Mouse (Mus musculus): ENCODE data around the gene Opn4. TPM values are rescaled to one million over a fixed set of nuclear protein-coding genes. Genes with fewer than 3 reads are reported as not detected.

The Opn4 gene
- total and polyA plus RNA-seq, 2 experiments from 2014 or later: 0.11 to 0.14 TPM

DNA sequence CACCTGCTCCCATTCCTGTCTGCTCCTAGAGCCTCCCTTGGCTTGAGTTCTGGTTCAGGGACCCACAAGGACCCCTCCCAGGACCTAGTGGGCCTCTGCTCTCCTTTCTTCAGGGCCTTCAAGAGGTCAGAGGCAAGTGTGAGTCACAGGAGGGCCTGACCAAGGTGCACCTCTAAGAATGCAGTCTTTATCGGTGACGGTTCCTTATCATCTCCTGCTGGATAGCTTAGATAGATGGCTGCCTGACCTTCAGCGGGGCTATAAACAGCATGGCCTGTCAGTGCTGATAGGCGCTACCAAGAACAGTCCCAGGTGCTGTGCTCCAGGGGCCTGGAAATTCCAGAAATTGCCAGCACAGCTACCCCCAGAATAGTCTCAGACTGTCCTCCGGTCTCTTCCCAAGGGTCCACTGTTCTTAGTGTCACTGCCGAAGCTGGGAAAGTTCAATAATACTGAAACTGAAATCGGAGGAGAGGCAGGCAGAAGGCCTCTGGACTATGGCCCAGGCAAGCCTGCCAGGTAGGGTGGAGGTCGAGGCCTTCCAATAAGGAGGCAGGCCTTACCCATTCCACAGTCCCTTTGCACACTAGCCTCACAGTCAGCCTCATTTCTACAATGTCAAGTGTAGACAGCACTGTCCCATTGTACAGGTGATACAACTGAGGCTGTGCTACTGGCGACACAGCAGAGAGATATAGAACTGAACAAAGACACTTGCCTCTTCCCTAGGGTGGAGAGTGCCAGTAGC lies 14.4 kb downstream of the Opn4 start:
- DNase-seq (no peak), ATAC-seq (no peak)
- no peaks in the 10 kb centered on the region for H3K36me3 ChIP-seq (ENCODE audit: insufficient read depth)
- H3K4me2 ChIP-seq (ENCODE audit: low read depth): no peak overlapping the region
- no peaks in the 10 kb centered on the region for H3K27me3 ChIP-seq (ENCODE audit: insufficient read depth, low read length)
- no peaks in the 10 kb centered on the region for H3K9me3 ChIP-seq (ENCODE audit: low read length)
- 90% methylated on average over 9 of the region's 9 CpGs for WGBS
- H3K27ac ChIP-seq (ENCODE audit: low read depth, low read length): no peak overlapping the region
- H3K4me3 ChIP-seq (ENCODE audit: low read depth, low read length): no peak overlapping the region
- H3K4me1 ChIP-seq (ENCODE audit: insufficient read depth): no peaks in the 10 kb centered on the region
- TF ChIP-seq CTCF (IDR thresholded peaks at IDR 0.05; ENCODE audit: low read depth): no peak
- H3K9ac ChIP-seq: no peak overlapping the region

DNA sequence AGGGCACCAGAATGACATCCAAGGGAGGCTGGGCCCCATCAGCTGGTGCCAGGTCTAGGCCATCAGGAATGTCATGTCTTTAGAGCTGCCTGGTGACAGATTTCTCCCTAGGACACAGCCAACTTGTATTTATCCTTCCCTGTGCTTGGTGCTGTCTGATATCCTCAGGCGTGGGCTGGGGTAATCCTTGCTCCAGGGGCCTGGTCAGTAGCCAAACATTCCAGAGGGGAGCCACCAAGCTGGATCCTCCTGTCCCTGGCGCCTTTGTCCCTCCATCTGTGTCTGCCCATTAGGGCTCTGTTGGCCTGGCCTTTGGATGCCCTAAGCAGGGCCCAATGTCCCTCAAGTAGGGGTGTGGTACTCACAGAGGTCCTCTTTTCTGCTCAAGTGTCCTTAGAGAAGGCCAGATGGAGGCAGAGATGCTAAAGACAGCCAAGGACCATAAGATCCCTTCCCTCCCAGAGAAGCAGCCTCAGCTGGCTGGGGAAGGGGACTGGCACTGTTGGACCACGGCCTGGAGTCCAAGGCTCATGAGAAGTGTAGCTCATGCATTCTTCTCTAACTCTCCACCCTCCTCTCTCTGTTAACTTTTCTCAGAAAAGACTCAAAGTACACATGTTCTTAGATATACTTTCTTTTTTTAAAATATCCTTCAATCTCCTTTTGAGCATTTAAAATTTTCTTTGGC lies 17.1 kb downstream of the Opn4 start:
- 61% methylated on average over 3 of the region's 3 CpGs for WGBS
- DNase-seq: no peak
- no peak overlapping the region for H3K4me2 ChIP-seq (ENCODE audit: low read depth)
- TF ChIP-seq CTCF (IDR thresholded peaks at IDR 0.05; ENCODE audit: low read depth): no peak
- no peak overlapping the region for H3K9ac ChIP-seq
- H3K4me1 ChIP-seq (ENCODE audit: insufficient read depth): no peaks in the 10 kb centered on the region
- no peaks in the 10 kb centered on the region for H3K9me3 ChIP-seq (ENCODE audit: low read length)
- H3K4me3 ChIP-seq (ENCODE audit: low read depth, low read length): no peak overlapping the region
- H3K27me3 ChIP-seq (ENCODE audit: insufficient read depth, low read length): no peaks in the 10 kb centered on the region
- ATAC-seq: no peak
- no peak overlapping the region for H3K27ac ChIP-seq (ENCODE audit: low read depth, low read length)
- H3K36me3 ChIP-seq (ENCODE audit: insufficient read depth): no peaks in the 10 kb centered on the region

DNA sequence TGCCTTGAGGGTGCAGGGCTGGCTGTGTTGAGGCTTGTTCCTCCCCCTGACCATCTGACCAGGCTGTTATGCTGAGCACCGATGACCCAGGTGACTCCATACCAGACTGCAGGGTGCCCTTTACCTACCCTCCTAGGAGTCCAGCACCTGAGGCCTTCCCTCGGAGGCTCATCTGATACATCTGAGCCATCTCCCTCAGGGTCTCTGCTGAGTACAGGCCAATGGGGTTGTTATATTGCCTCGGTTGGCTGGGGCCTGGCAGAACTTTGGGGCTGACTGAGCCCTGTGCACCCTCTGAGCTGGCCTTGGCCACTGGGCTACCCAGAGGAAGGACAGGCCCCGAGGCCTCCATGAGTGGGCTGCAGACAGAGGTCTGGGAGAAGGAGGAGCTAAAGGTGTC lies 23.1 kb downstream of the Opn4 start:
- Histone ChIP-seq H3K27me3 (ENCODE audit: insufficient read depth, low read length) (no peaks in the 10 kb centered on the region), H3K36me3 (ENCODE audit: insufficient read depth) (no peaks in the 10 kb centered on the region), H3K9me3 (ENCODE audit: low read length) (no peaks in the 10 kb centered on the region), H3K4me2 (ENCODE audit: low read depth) (no peak overlapping the region), H3K4me1 (ENCODE audit: insufficient read depth) (no peaks in the 10 kb centered on the region), H3K4me3 (ENCODE audit: low read depth, low read length) (no peak overlapping the region), H3K27ac (ENCODE audit: low read depth, low read length) (no peak overlapping the region), H3K9ac (no peak overlapping the region)
- no peak for DNase-seq
- WGBS: 86% methylated on average over 4 of the region's 4 CpGs
- no peak for ATAC-seq
- TF ChIP-seq CTCF (IDR thresholded peaks at IDR 0.05; ENCODE audit: low read depth): no peak

DNA sequence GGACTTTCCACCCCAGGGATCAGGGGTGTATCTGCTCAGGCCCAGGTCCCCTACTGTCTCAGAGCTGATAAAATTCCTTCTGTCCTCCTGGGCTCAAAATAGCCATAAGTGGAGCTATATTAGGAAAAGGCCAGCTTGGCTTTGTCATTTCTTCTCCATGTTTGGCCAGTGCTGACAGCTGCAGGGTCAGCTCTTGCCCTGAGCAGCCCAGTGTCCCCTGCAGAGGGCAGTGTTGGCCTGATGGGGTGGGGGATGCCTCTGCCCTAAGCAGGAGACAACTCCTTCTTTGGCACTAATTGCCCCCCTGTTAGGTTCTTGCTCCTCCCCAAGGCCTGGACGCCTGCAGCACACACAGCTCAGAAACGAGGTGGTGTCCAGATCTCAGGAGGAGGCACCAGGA lies 25.9 kb downstream of the Opn4 start:
- ATAC-seq: no peak
- 54% methylated on average over 2 of the region's 2 CpGs for WGBS

DNA sequence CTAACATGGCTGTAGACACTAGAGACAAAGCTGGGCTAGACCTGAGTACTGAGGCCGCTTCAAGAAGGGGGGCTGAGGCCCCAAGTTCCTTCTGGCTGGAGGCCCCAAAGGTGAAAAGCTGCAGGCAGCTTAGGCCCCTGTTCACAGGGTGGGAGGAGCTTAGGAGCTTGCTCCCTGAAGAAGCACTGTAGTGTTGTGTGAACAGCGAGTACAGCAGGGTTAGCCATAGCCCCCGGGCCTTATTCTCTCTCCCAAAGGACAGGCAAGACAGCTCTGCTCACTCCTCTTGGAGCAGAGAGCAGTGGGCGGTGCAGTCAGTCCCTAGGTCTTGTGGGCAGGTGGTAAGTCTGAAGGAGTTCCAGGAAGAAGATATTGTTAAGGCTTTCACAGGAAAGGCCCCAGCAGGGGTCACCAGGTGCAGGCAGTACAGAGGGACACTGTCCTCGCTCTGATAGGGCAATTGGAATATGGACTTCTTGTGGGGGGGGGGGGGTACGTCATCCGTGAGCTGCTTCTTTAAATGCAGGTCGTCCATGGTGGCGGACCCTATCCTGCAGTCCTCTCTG lies 26.5 kb downstream of the Opn4 start:
- H3K4me1 ChIP-seq (ENCODE audit: insufficient read depth): no peaks in the 10 kb centered on the region
- H3K4me2 ChIP-seq (ENCODE audit: low read depth): no peak overlapping the region
- H3K9me3 ChIP-seq (ENCODE audit: low read length): no peaks in the 10 kb centered on the region
- H3K27ac ChIP-seq (ENCODE audit: low read depth, low read length): no peak overlapping the region
- no peak for ATAC-seq
- no peak overlapping the region for H3K4me3 ChIP-seq (ENCODE audit: low read depth, low read length)
- TF ChIP-seq CTCF (IDR thresholded peaks at IDR 0.05; ENCODE audit: low read depth): no peak
- DNase-seq: no peak
- no peak overlapping the region for H3K9ac ChIP-seq
- H3K36me3 ChIP-seq (ENCODE audit: insufficient read depth): no peaks in the 10 kb centered on the region
- 73% methylated on average over 9 of the region's 9 CpGs for WGBS
- H3K27me3 ChIP-seq (ENCODE audit: insufficient read depth, low read length): no peaks in the 10 kb centered on the region

More for the DNA sequence above, 25.9 kb downstream of the Opn4 start:
- TF ChIP-seq CTCF (IDR thresholded peaks at IDR 0.05; ENCODE audit: low read depth): no peak
- Histone ChIP-seq H3K27me3 (ENCODE audit: insufficient read depth, low read length) (no peaks in the 10 kb centered on the region), H3K4me1 (ENCODE audit: insufficient read depth) (no peaks in the 10 kb centered on the region), H3K27ac (ENCODE audit: low read depth, low read length) (no peak overlapping the region), H3K36me3 (ENCODE audit: insufficient read depth) (no peaks in the 10 kb centered on the region), H3K4me3 (ENCODE audit: low read depth, low read length) (no peak overlapping the region), H3K4me2 (ENCODE audit: low read depth) (no peak overlapping the region), H3K9ac (no peak overlapping the region), H3K9me3 (ENCODE audit: low read length) (no peaks in the 10 kb centered on the region)
- no peak for DNase-seq

DNA sequence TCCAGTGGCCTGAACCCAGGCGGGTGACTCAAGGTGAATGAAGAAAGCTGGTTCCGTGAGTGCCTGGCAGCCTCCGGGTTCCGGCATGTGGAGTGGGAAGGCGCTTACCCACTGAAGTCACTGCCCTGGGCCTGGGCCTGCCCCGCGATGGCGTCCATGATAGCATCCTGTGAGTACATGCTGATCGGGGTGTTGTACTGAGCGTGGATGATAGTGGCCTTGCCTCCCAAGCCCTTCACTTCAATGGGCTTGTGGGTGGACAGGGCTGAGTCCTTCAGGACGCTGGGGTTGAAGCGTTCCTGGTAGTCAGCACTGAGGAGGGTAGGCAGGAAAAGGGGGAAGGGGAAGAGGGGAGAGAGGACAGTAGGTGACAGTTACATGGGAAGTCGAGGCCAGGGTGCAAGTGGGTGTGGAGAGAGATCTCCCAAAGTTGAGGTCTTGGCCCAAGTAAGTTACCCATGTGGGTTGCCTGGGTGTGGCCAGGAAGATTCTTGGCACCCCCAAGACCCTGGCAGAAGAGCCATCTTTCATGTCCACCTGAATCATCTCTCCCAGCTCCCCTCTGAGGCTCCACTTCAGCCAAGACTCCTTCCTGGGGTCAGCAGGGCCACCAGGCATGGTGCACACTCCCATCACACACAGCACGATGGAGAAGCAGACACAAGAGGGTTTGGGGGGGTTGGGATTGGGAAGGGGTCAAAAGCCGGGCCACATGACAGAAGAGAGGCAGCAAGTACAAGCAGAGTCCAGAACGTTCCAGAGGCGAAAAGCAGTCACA lies 28.1 kb downstream of the Opn4 start:
- no peak for TF ChIP-seq CTCF (IDR thresholded peaks at IDR 0.05; ENCODE audit: low read depth)
- WGBS: 85% methylated on average over 17 of the region's 17 CpGs
- DNase-seq: no peak

More for the DNA sequence above, 28.1 kb downstream of the Opn4 start:
- Histone ChIP-seq H3K27me3 (ENCODE audit: insufficient read depth, low read length) (no peaks in the 10 kb centered on the region), H3K9ac (no peak overlapping the region), H3K36me3 (ENCODE audit: insufficient read depth) (no peaks in the 10 kb centered on the region), H3K4me2 (ENCODE audit: low read depth) (no peak overlapping the region), H3K9me3 (ENCODE audit: low read length) (no peaks in the 10 kb centered on the region), H3K4me3 (ENCODE audit: low read depth, low read length) (no peak overlapping the region), H3K27ac (ENCODE audit: low read depth, low read length) (no peak overlapping the region), H3K4me1 (ENCODE audit: insufficient read depth) (no peaks in the 10 kb centered on the region)
- no peak for ATAC-seq

Data from forebrain, postnatal 0 days (tissue).